Mouse (Mus musculus) ES-Bruce4 (cell line): ENCODE results near the gene Wdr77.

Source experiments
- CTCF ChIP-seq: IDR thresholded peaks from one replicate; pipeline ENCODE4 v1.8.1; 2011; ENCODE audit warnings: low read depth, low read length
- EP300 ChIP-seq: IDR thresholded peaks from 2 replicates; pipeline ENCODE4 v1.6.1; 2011; ENCODE audit warnings: low read depth, low read length; ENCODE audit not compliant: insufficient read depth

GRCm38 (mm10) chr3:105959999-105960398, 830 bp downstream of the Wdr77 start, which contains the start of gene Atp5f1:
- no peak for TF ChIP-seq CTCF
- no peak for TF ChIP-seq EP300
